Mouse (Mus musculus): ENCODE data around the gene Sf3a2.
"Not testable (repeated sequence)": the region's sequence is repeated elsewhere in the genome, so short reads cannot be mapped to it uniquely, and the experiment has no call there.

Sf3a2 gene

GRCm38 (mm10) chr10:80823847-80824643 is 26.0 kb downstream of the Sf3a2 start:
- DNase-seq (ENCODE audit: inconsistent ontology term) = no peak

DNA sequence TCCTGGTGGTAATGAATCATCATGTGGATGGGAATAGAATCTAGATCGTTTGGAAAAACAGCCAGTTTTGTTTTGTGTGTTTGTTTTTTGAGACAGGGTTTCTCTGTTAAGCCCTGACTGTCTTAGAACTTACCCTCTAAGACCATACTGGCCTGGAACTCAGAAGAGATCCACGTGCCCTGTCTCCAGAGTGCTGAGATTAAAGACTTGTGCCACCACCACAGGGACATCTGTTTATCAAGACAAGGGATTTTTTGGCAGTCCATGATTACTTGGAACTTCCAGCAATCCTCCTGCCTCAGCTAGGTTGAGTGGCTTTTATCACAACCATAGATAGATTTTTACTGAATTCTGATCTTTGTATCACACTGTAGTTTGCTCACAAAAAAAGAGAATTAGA is 26.8 kb downstream of the Sf3a2 start:
- no peak for DNase-seq (ENCODE audit: inconsistent ontology term)

- DNase-seq (ENCODE audit: inconsistent ontology term) = peak; percentile 99
Measured at GRCm38 (mm10) chr10:80826151-80827062, 28.4 kb downstream of the Sf3a2 start, which contains the start of gene Oaz1. Gene Oaz1, plus strand, starts transcription at chr10:80826656.

DNA sequence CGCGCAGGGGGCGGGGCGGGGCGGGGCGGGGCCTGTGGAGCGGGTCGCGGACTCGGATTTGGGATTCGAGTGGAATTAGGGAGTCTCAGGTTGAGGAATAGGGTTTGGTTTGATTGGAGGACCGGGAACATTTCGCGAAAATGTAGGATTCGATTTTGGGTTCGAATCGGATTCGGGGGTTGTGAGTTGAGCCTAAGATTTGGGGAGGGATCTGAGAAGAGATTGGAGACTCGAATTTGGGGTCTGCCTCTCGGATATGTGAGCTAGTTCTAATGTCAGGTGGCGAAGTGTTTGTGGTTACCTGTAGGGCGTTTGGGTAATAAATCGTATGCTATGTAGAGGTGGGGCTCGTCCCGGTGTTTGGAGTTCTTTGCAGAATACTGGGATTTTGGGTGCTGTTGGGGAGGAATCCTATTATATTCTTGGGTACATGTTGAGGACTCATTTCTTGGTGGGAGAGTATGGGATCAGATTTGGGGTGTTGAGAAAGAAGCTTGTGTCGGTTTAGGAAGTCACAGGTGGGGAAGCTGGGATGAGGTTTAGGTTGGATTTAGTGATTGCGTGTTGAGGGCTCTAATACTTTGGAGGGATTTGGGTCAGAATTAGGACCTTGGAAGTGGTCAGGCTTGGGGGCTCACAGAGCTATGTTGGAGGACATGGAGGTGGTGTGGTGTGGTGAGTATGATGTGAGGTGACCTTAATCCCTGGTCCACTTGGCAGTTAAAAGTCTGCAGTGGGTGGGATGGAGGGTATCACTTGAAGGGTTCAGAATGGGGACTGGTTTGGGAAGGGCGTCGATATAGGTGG is 29.3 kb downstream of the Sf3a2 start:
- DNase-seq (ENCODE audit: inconsistent ontology term) = no peak

GRCm38 (mm10) chr10:80827870-80828420 is 29.9 kb downstream of the Sf3a2 start:
- DNase-seq (ENCODE audit: inconsistent ontology term) = no peak

DNA sequence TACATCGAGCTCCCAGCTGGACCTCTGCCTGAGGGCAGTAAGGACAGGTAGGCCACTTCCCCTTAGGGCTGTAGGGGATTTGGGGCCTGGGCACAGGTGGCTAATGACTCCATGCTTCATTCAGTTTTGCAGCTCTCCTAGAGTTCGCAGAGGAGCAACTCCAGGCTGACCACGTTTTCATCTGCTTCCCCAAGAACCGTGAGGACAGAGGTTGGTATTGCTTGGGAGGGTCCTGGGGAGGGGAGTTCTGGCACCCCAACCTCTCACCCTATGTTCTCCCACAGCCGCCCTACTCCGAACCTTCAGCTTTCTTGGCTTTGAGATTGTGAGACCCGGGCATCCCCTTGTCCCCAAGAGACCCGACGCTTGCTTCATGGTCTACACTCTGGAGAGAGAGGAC is 30.6 kb downstream of the Sf3a2 start:
- not testable (repeated sequence) for DNase-seq (ENCODE audit: inconsistent ontology term)

DNA sequence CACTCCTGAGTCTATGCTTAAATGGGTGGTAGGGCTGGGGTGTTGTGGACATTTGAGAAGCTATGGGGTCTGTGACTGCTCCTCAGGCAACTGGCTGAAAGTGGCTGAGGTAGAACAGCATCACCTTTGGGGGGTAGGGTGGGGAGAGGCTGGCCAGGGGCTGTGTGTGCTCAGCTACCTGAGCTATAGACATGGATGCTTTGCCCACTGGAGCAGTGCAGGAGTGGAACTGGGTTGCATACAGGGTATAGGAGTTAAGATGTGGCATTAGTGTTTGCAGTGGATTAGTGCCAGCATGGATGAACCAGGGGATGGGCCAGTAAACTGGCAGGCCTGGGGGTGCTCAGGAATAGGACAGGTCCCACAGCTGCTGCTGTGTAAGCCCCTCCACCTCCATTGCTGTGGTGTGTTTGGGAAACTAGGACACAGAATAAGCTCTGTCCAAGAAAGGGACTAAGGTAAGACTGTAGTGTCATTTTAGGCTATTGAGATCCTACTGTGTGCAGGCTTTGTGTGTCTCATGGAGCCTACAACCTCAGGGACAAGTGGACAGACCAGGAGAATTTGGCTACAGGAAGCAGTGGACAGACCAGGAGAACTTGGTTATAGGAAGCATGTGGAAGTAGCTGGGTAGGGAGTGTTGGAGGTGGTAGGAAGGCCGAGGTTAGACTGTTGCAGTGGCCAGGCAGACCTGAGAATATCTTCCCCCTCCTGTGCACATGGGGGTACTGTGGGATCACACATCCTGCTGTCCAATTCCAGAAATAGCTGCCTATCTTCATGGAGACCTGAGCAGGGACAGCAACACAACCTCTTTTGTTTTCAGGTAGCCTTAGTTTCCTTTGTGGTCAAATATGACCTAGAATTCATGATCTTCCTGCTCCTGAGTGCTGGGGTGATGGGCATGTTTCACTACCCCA is 31.6 kb downstream of the Sf3a2 start:
- no peak for DNase-seq (ENCODE audit: inconsistent ontology term)

GRCm38 (mm10) chr10:80831136-80831535 is 33.1 kb downstream of the Sf3a2 start:
- no peak for DNase-seq (ENCODE audit: inconsistent ontology term)

GRCm38 (mm10) chr10:80832818-80833217 is 34.8 kb downstream of the Sf3a2 start:
- no peak for DNase-seq (ENCODE audit: inconsistent ontology term)

DNA sequence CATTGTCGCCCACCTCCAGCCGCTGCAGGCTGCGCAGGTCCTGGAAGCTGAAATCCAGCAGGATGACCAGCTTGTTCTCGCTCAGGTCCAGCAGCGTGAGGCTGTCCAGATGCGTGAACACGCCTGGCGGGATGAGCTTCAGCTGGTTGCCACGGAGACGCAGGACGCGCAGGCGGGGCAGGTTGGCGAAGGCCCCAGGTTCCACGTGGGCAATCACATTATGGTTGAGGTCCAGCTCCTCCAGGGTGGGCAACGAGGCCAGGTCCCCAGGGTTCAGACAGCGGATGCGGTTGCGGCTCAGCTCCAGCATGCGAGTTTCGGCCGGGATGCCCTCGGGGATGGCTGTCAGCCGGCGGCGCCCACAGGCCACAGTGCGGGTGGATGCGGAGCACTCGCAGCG is 37.6 kb downstream of the Sf3a2 start:
- no peak for DNase-seq (ENCODE audit: inconsistent ontology term)

GRCm38 (mm10) chr10:80836949-80837379 is 39.0 kb downstream of the Sf3a2 start:
- DNase-seq (ENCODE audit: inconsistent ontology term) = no peak

- peak; percentile 65 for DNase-seq (ENCODE audit: inconsistent ontology term)
Measured at GRCm38 (mm10) chr10:80837827-80838226, 39.8 kb downstream of the Sf3a2 start.

DNA sequence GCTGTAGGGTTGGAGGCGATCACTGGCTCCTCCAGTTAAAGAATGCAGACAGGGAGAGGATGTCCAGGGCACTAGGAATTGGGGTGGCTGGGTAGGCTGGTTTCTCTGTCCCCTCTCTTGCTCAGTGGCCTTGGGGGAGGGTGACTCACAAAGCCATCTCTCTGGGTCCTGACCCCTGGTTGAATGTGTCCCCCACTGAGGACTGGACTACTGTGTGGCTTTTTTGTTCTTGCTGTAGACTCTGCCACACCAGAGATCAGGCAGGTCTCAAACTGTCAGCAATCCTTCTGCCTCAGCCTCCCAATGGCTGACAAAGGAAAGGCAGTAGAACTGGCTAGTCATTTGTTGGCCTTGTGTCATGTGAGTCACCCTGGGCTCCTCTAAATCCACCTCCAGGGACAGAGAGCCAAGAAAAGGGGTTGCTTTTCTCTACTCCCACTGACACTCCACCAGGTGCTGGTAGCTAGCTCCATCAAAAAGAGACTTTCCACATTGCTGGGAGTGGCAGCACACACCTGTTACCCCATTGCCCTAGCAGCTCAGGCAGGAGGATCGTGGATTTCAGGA is 40.4 kb downstream of the Sf3a2 start:
- DNase-seq (ENCODE audit: inconsistent ontology term) = peak; percentile 57

GRCm38 (mm10) chr10:80839848-80840247 is 41.9 kb downstream of the Sf3a2 start:
- no peak for DNase-seq (ENCODE audit: inconsistent ontology term)

GRCm38 (mm10) chr10:80841685-80842084 is 43.7 kb downstream of the Sf3a2 start:
- no peak for DNase-seq (ENCODE audit: inconsistent ontology term)

GRCm38 (mm10) chr10:80842334-80842733 is 44.3 kb downstream of the Sf3a2 start:
- no peak for DNase-seq (ENCODE audit: inconsistent ontology term)

GRCm38 (mm10) chr10:80843087-80843930 is 45.3 kb downstream of the Sf3a2 start:
- DNase-seq (ENCODE audit: inconsistent ontology term) = no peak

DNA sequence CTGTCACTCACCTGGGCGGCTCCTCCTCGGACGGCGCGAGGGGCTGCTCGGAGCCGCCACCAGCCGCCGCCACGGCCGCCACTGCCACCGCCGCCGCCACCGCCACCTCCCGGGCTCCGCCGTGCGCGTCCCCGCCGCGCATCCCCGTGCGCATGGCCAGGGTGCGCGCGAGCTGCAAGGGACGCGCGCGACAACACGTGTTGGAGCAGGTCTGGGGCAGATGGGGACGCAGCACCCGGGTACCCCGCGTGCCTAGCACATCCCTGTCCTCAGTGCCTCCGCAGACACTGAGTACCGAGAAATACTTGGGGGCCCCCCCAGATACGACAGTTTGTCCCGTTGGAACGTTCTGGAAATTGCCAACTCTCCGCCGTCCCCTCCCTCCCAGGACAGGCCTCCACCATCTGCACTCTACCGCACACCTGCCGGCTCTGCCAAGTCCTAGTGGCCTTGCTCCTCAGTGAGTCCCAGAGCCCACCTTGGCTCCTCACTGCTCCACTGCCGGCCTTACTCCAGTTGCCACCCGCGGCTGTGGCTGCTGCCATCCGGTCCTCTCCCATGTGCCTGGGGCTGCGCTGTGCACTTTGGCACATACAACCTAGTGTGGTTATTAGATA is 46.0 kb downstream of the Sf3a2 start, which contains the start of gene Lingo3:
Gene Lingo3 (minus strand): TSS at position 109 of the 617 bp plus-strand sequence.
- DNase-seq (ENCODE audit: inconsistent ontology term) = peak; percentile 38

All from Muller cell, postnatal 12 days (primary cell).